Mouse (Mus musculus) kidney, postnatal 0 days (tissue): ENCODE measurements around the gene Zbtb20. TPM values are rescaled to one million over a fixed set of nuclear protein-coding genes. Genes with fewer than 3 reads are reported as not detected.

Source experiments
- ATAC-seq: fragments of 200-750 bp; cut with Nextera tagmentation; replicated peaks from 2 replicates; pipeline ENCODE4 v1.8.0; 2017; ENCODE audit warnings: low read depth, moderate number of reproducible peaks, moderate TSS enrichment, moderate library complexity; ENCODE audit not compliant: low FRiP score
- DNase-seq: peaks from one replicate; pipeline ENCODE4 v3.0.0-alpha.2; 2016; ENCODE audit warnings: low spot score
- H3K27ac ChIP-seq: fragments of 300-500 bp; sonication (generic); 2 replicates; pipeline ENCODE4 v1.5.1; 2014; ENCODE audit warnings: mild to moderate bottlenecking
- H3K27me3 ChIP-seq: fragments of 300-500 bp; sonication (generic); 2 replicates; pipeline ENCODE4 v1.6.1; 2014; ENCODE audit warnings: low read length, mixed read lengths; ENCODE audit not compliant: insufficient read depth
- H3K36me3 ChIP-seq: fragments of 300-500 bp; sonication (generic); 2 replicates; pipeline ENCODE4 v1.6.1; 2014; ENCODE audit warnings: low read length, mixed read lengths; ENCODE audit not compliant: insufficient read depth
- H3K4me1 ChIP-seq: fragments of 300-500 bp; sonication (generic); replicated peaks from 2 replicates; pipeline ENCODE4 v1.6.1; 2014; ENCODE audit warnings: antibody characterized with exemption, low read length, mixed read lengths; ENCODE audit not compliant: insufficient read depth
- H3K4me2 ChIP-seq: fragments of 300-500 bp; sonication (generic); 2 replicates; pipeline ENCODE4 v1.6.1; 2014; ENCODE audit warnings: mild to moderate bottlenecking, low read length, moderate library complexity, mixed read lengths
- H3K4me3 ChIP-seq: fragments of 300-500 bp; sonication (generic); replicated peaks from 2 replicates; pipeline ENCODE4 v1.5.1; 2014; ENCODE audit warnings: low read depth, low read length
- H3K9ac ChIP-seq: fragments of 300-500 bp; sonication (generic); 2 replicates; pipeline ENCODE4 v1.6.1; 2014; ENCODE audit warnings: low read depth, low read length
- H3K9me3 ChIP-seq: fragments of 300-500 bp; sonication (generic); replicated peaks from 2 replicates; pipeline ENCODE4 v1.6.1; 2016; ENCODE audit warnings: low read length, inconsistent platforms, mixed read lengths
- CTCF ChIP-seq: IDR thresholded peaks from 2 replicates; pipeline ENCODE4 v1.5.1; 2016; ENCODE audit warnings: antibody characterized with exemption, low read depth, mild to moderate bottlenecking, moderate library complexity
- WGBS: fragments of 180-500 bp; shearing (Covaris S2); extraction: QIAGEN DNeasy Blood & Tissue Kit; methylation state at CpG from one replicate; pipeline ENCODE4 v1.1.7; 2014; 5-methylcytosine and 5-hydroxymethylcytosine counted together
- polyA plus RNA-seq: library from polyadenylated mRNA; unstranded; fragments of >200 nt; fragmentation: Nextera tagmentation; extraction: Ambion mirVana; gene quantifications from 2 replicates; pipeline ENCODE4 v1.2.1, GENCODE M21; 2015

The Zbtb20 gene
- polyA plus RNA-seq, 1 experiment from 2014 or later, result 36.8 TPM

GRCm38 (mm10) chr16:42880046-42880445, 4.4 kb downstream of the Zbtb20 start:
- H3K27me3 ChIP-seq, result no peaks in the 10 kb centered on the region
- TF ChIP-seq CTCF, result no peak
- H3K4me2 ChIP-seq, result no peak overlapping the region
- no peak overlapping the region for H3K9ac ChIP-seq
- WGBS, result 85% methylated on average over 3 of the region's 3 CpGs
- no peak overlapping the region for H3K27ac ChIP-seq
- H3K9me3 ChIP-seq, result no peaks in the 10 kb centered on the region
- no peak for DNase-seq
- H3K4me1 ChIP-seq, result no peaks in the 10 kb centered on the region; the same call in 1 of the 2 replicates
- no peak for ATAC-seq
- H3K4me3 ChIP-seq, result no peak overlapping the region
- no peaks in the 10 kb centered on the region for H3K36me3 ChIP-seq

GRCm38 (mm10) chr16:42885538-42885937, 9.9 kb downstream of the Zbtb20 start:
- Histone ChIP-seq H3K27me3 (no peaks in the 10 kb centered on the region), H3K9me3 (no peaks in the 10 kb centered on the region), H3K36me3 (no peaks in the 10 kb centered on the region), H3K27ac (no peak overlapping the region), H3K4me1 (no peaks in the 10 kb centered on the region), H3K4me3 (no peak overlapping the region), H3K9ac (no peak overlapping the region), H3K4me2 (no peak overlapping the region)
- ATAC-seq (no peak; the same call in 1 of the 2 replicates), DNase-seq (peak; percentile 67)
- TF ChIP-seq CTCF, result no peak
- WGBS, result 53% methylated on average over 2 of the region's 2 CpGs

DNA sequence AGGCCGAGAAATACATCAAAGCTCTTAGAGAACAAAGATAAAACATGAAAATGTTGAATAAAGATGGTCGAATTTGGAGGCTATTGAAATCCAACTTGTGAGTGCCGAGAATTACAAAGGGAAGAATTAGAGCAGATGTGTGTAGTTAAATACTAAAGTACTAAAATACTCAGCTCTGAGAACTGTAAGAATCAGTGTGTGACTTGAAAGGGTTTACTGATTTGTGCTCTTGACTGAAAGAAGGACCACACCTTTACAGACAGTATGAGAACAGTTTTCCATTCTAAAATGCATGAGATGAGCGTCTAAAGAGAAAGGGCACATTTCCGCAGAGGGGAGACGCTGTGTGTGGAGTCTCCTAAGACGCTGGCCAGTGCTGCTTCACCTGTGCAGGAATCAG, 10.3 kb downstream of the Zbtb20 start:
- Histone ChIP-seq H3K9ac (no peak overlapping the region), H3K9me3 (no peaks in the 10 kb centered on the region), H3K36me3 (no peaks in the 10 kb centered on the region), H3K4me1 (no peaks in the 10 kb centered on the region), H3K27ac (no peak overlapping the region), H3K4me2 (no peak overlapping the region), H3K27me3 (no peaks in the 10 kb centered on the region), H3K4me3 (no peak overlapping the region)
- ATAC-seq (no peak), DNase-seq (no peak)
- 68% methylated on average over 7 of the region's 7 CpGs for WGBS
- no peak for TF ChIP-seq CTCF

DNA sequence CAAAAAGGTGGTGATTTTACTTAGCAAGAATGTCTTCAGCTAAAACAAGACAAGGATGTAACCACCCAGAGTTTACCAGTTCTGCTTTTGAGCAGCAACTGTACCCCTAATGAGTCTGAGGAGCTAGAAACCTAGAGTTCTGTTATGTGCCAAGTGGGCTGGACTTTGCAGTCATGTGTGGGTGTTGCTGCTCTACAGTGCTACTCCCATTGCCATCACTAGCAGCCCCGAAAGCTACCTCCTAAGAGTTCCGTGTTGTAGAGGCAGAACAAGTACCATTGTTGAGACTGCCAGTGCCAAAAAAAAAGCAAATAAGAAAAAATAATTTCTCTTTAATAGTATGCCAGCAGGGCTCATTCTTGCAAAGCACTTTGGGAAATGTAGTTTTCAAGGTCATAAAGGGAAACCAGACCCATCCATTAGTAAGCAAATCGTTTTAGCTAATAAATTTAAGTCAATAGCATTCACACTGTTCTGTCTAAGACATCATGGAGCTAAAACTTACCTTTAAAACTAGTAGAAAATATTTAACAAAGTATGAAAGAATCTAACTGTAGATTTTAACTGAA, 21.5 kb downstream of the Zbtb20 start:
- TF ChIP-seq CTCF, result no peak
- 60% methylated on average over 3 of the region's 3 CpGs for WGBS
- DNase-seq, result no peak
- H3K9me3 ChIP-seq, result no peaks in the 10 kb centered on the region
- no peaks in the 10 kb centered on the region for H3K36me3 ChIP-seq
- H3K4me3 ChIP-seq, result no peak overlapping the region
- H3K27me3 ChIP-seq, result no peaks in the 10 kb centered on the region
- H3K9ac ChIP-seq, result no peak overlapping the region
- no peak for ATAC-seq
- H3K27ac ChIP-seq, result no peak overlapping the region
- H3K4me1 ChIP-seq, result no peaks in the 10 kb centered on the region
- peak overlapping the region; percentile 2; the same call in 1 of the 2 replicates for H3K4me2 ChIP-seq

DNA sequence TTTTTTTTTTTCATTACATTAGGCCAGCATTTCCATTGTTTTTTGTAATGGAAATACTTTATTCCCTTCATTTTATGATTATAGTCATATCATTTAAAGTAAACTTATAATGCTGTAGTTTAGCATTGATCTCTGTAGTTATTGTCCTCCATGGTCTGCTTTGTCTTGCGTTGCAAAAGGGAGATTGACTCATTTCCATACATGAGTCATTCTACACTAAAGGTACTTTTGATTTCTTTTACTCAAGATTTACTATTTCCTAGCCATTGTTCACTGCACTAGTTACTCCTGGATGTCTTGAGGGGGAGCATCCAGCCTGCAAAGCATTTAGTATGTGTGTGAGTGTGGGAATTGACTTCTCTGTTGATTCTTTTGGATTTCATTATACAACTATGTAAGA, 24.6 kb downstream of the Zbtb20 start:
- H3K27ac ChIP-seq, result no peak overlapping the region
- no peaks in the 10 kb centered on the region for H3K36me3 ChIP-seq
- H3K4me3 ChIP-seq, result no peak overlapping the region
- DNase-seq, result no peak
- no peaks in the 10 kb centered on the region for H3K9me3 ChIP-seq
- no peaks in the 10 kb centered on the region for H3K4me1 ChIP-seq
- TF ChIP-seq CTCF, result no peak
- ATAC-seq, result no peak
- H3K4me2 ChIP-seq, result no peak overlapping the region
- H3K9ac ChIP-seq, result no peak overlapping the region
- 87% methylated on average over 1 of the region's 1 CpGs for WGBS
- H3K27me3 ChIP-seq, result no peaks in the 10 kb centered on the region

DNA sequence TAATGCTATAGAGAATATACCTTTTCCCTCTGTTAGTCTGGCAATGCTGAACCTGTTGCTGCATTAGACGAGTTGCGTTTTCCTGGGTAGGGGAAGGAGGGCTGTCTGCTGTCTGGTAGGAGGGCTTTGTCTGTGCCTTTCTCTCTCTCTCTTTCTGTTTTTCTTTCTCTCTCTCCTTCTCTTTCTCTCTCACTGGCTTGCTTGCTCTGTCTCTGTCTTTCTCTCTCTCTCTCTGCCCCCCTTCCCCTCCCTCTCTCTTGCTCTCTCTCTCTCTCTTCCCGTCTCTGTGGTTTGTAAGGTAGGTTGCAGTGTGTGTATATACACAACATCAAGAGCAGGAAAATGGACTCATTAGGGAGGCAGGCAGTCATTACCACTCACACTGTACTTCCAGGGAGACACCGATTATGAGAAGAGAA, 31.6 kb downstream of the Zbtb20 start:
- 8% methylated on average over 4 of the region's 4 CpGs for WGBS
- peak overlapping the region; percentile 41 for H3K4me3 ChIP-seq
- no peaks in the 10 kb centered on the region for H3K27me3 ChIP-seq
- TF ChIP-seq CTCF, result no peak
- no peaks in the 10 kb centered on the region for H3K9me3 ChIP-seq
- H3K4me2 ChIP-seq, result peak overlapping the region; percentile 59
- peak overlapping the region; percentile 91 for H3K27ac ChIP-seq
- peak overlapping the region; percentile 66 for H3K9ac ChIP-seq
- H3K4me1 ChIP-seq, result no peaks in the 10 kb centered on the region
- H3K36me3 ChIP-seq, result no peaks in the 10 kb centered on the region
- ATAC-seq, result peak; percentile 85
- peak; percentile 85 for DNase-seq

DNA sequence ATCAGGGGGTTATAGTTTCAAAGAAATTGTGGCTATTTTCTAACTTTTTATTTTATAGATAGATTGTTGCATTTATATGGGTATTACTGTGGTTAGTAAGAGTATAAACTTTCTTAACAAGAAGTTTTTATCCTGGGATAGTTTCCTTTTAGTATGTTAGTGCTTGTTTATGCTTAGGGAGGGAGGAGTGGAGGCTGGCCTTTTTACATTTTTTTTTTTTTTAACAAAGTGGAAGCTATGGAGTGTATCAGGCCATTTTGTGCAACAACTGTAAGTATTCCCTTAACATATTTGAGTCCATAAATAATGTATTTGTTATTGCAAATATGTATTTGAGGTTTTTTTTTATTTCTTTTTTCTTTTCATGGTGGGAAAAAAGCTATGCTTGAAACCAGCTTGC, 32.7 kb downstream of the Zbtb20 start:
- no peaks in the 10 kb centered on the region for H3K36me3 ChIP-seq
- no peaks in the 10 kb centered on the region for H3K9me3 ChIP-seq
- no peak for TF ChIP-seq CTCF
- H3K4me2 ChIP-seq, result peak overlapping the region; percentile 59
- H3K9ac ChIP-seq, result no peak overlapping the region
- H3K27ac ChIP-seq, result peak overlapping the region; percentile 50; the same call in 1 of the 2 replicates
- H3K4me1 ChIP-seq, result no peaks in the 10 kb centered on the region
- H3K4me3 ChIP-seq, result peak overlapping the region; percentile 41
- no peaks in the 10 kb centered on the region for H3K27me3 ChIP-seq
- no peak for ATAC-seq
- peak; percentile 58 for DNase-seq
